8 mouse cellular contexts compared by ENCODE assay signal in genomic region chr10:19188082-19188742, GRCm38 (mm10).
DNase-seq lines count a peak whose midpoint lies in the region; ATAC-seq and TF ChIP-seq lines count a peak whose summit lies in the region.

No protein-coding gene starts in this region.

- H3K9ac ChIP-seq in hindbrain, embryonic 16.5 days (ENCODE audit: low read depth, low read length), result peak overlapping the region; percentile 49

- H3K27ac ChIP-seq in layer of hippocampus, adult 2 months, result no peak overlapping the region
- H3K27ac ChIP-seq in bone marrow, adult 2 months (ENCODE audit: control insufficient read depth, insufficient read depth, low read depth, low read length, poor library complexity), result peak overlapping the region; percentile 69
- no peak overlapping the region for H3K27ac ChIP-seq in hindbrain, embryonic 16.5 days (ENCODE audit: low read depth, low read length)

- DNase-seq in layer of hippocampus, adult 2 months (ENCODE audit: low spot score in 2 of 2), result no peak
- no peak for DNase-seq in layer of hippocampus, postnatal 14 days (ENCODE audit: low spot score in 2 of 2)
- DNase-seq in naive thymus-derived CD4-positive, alpha-beta T cell, adult 2 months (ENCODE audit: low read depth), result peak; percentile 88
- no peak for DNase-seq in cerebellum, adult 9-11 months
- DNase-seq in left cerebral cortex, adult 8-10 months (ENCODE audit: low spot score in 2 of 2), result no peak
- no peak for DNase-seq in cerebellum, adult 9-10 months

- TF ChIP-seq CTCF in layer of hippocampus, adult 2 months (conservative IDR thresholded peaks at IDR 0.05), result 0 out of 2 replicates have a peak, but pooled peaks have one; percentile 3
- TF ChIP-seq CTCF in bone marrow, adult 2 months (IDR thresholded peaks at IDR 0.05; ENCODE audit: control insufficient read depth, insufficient read depth, low read length), result no peak

- no peaks in the 10 kb centered on the region for H3K9me3 ChIP-seq in hindbrain, embryonic 16.5 days (ENCODE audit: control insufficient read depth, low read length)

- no peaks in the 10 kb centered on the region for H3K36me3 ChIP-seq in hindbrain, embryonic 16.5 days (ENCODE audit: control insufficient read depth, insufficient read depth, low read length)

- peak; percentile 81 for ATAC-seq in hindbrain, embryonic 16.5 days

- no peaks in the 10 kb centered on the region for H3K27me3 ChIP-seq in hindbrain, embryonic 16.5 days (replicated peaks; ENCODE audit: control insufficient read depth, insufficient read depth, low read length)

- WGBS in bone marrow, adult 2 months, result 47% methylated on average over 13 of the region's 13 CpGs
- 23% methylated on average over 13 of the region's 13 CpGs for WGBS in hindbrain, embryonic 16.5 days

- no peak for TF ChIP-seq POLR2A in bone marrow, adult 2 months (IDR thresholded peaks at IDR 0.05; ENCODE audit: borderline replicate concordance, control insufficient read depth, low read depth, low read length)

- no peaks in the 10 kb centered on the region; the same call in 1 of the 2 replicates for H3K4me1 ChIP-seq in bone marrow, adult 2 months (ENCODE audit: control insufficient read depth, insufficient read depth, low read length)
- peaks cover 4% of the 10 kb centered on the region for H3K4me1 ChIP-seq in hindbrain, embryonic 16.5 days (ENCODE audit: control insufficient read depth, insufficient read depth, low read depth, low read length)

- H3K4me3 ChIP-seq in layer of hippocampus, adult 2 months, result no peak overlapping the region; the same call in 1 of the 2 replicates
- H3K4me3 ChIP-seq in bone marrow, adult 2 months (replicated peaks; ENCODE audit: control insufficient read depth, low read depth, low read length), result peak overlapping the region; percentile 9
- peak overlapping the region; percentile 23 for H3K4me3 ChIP-seq in hindbrain, embryonic 16.5 days (ENCODE audit: low read length)

- peak overlapping the region; percentile 49 for H3K4me2 ChIP-seq in hindbrain, embryonic 16.5 days (ENCODE audit: low read length)
